Mouse (Mus musculus): ENCODE data around the gene Mpp2. TPM values are rescaled to one million over a fixed set of nuclear protein-coding genes. Genes with fewer than 3 reads are reported as not detected.
A peak's percentile ranks its signal among the peaks of the same experiment; 100 is the strongest.

Gene Mpp2
- polyA plus RNA-seq, 1 experiment from 2014 or later: 10.8 TPM

DNA sequence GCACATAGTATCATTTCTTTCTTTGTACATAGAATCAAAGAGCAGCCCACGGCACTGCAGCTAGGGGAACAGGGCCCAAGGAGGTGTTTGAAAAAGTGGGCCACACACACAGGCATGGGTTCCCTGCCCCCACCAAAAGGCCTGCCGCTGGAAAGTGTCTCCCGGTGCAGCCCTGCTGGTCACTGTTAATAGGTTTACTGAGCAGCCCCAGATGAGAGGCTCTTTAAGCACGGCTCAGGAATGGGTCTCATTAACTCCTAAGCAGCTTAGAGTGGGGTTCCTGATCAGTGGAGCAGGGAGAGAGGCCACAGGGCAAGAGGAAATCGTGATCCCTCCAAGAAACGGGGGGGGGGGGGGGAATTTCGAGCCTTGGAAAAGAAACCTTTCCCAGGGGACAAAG, 4.2 kb downstream of the Mpp2 start:
- H3K27ac ChIP-seq (ENCODE audit: low read depth, low read length): no peak overlapping the region

DNA sequence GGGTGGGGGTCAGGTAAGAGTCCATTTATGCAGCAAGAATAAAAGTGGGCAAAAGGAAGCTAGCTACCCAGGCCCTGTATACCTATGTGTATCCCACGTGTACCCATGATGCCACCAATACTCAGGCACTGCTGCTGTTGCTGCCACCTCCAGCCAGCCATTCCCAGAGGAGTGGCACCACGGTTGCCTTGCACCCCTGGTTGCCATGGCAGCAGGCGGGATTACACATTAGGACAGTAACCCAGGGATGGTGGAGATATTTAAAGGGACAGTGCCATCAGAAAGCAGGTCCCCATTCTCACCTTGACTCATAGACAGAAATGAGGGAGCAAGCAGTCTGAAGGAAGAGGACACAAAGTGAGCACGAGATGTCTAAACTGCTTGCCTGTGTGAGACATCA, 5.1 kb downstream of the Mpp2 start:
- Histone ChIP-seq H3K4me1 (ENCODE audit: control insufficient read depth, insufficient read depth, low read length) (peaks cover 32% of the 10 kb centered on the region), H3K27ac (ENCODE audit: low read depth, low read length) (no peak overlapping the region), H3K4me3 (ENCODE audit: low read depth, low read length) (no peak overlapping the region), H3K36me3 (ENCODE audit: control insufficient read depth, insufficient read depth, low read length) (no peaks in the 10 kb centered on the region), H3K9ac (ENCODE audit: low read length) (no peak overlapping the region), H3K9me3 (ENCODE audit: control insufficient read depth, low read length) (no peaks in the 10 kb centered on the region), H3K4me2 (no peak overlapping the region), H3K27me3 (ENCODE audit: control insufficient read depth, insufficient read depth, low read length) (no peaks in the 10 kb centered on the region)
- no peak for DNase-seq (ENCODE audit: low spot score, missing footprints)
- ATAC-seq (ENCODE audit: low FRiP score): no peak
- 61% methylated on average over 4 of the region's 4 CpGs for WGBS

More for the DNA sequence above, 4.2 kb downstream of the Mpp2 start:
- Histone ChIP-seq H3K9me3 (ENCODE audit: control insufficient read depth, low read length) (no peaks in the 10 kb centered on the region), H3K36me3 (ENCODE audit: control insufficient read depth, insufficient read depth, low read length) (no peaks in the 10 kb centered on the region), H3K9ac (ENCODE audit: low read length) (no peak overlapping the region), H3K27me3 (ENCODE audit: control insufficient read depth, insufficient read depth, low read length) (no peaks in the 10 kb centered on the region), H3K4me3 (ENCODE audit: low read depth, low read length) (no peak overlapping the region), H3K4me2 (no peak overlapping the region), H3K4me1 (ENCODE audit: control insufficient read depth, insufficient read depth, low read length) (peaks cover 33% of the 10 kb centered on the region)
- ATAC-seq (ENCODE audit: low FRiP score) (no peak), DNase-seq (ENCODE audit: low spot score, missing footprints) (no peak)
- WGBS: 4% methylated on average over 7 of the region's 7 CpGs

DNA sequence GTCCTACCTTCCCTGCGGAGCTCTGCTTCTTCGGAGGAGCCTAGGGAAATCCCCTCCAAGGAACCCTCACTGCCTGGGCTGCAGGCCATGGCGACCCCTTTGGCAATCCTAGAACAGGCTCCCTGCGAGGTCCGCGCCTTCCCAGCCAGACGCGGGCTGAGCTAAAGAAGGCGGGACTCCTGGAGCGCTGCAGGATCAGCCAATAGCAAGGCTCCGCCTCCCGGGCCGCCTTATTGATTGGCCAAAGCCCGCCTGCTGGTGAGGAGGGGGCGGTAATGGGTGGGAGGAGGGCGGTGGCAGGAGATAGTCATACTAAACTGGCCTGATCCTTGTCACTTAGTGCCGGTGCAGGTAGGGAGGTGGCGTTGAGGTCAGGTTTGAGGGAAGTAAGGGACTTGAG, 6.0 kb downstream of the Mpp2 start:
- peak; percentile 95 for DNase-seq (ENCODE audit: low spot score, missing footprints)
- H3K9me3 ChIP-seq (ENCODE audit: control insufficient read depth, low read length): no peaks in the 10 kb centered on the region
- peaks cover 32% of the 10 kb centered on the region for H3K4me1 ChIP-seq (ENCODE audit: control insufficient read depth, insufficient read depth, low read length)
- H3K4me3 ChIP-seq (ENCODE audit: low read depth, low read length): peak overlapping the region; percentile 32
- H3K36me3 ChIP-seq (ENCODE audit: control insufficient read depth, insufficient read depth, low read length): no peaks in the 10 kb centered on the region
- peak overlapping the region; percentile 72 for H3K4me2 ChIP-seq
- peak overlapping the region; percentile 56 for H3K9ac ChIP-seq (ENCODE audit: low read length)
- peak; percentile 87 for ATAC-seq (ENCODE audit: low FRiP score)
- no peak overlapping the region for H3K27ac ChIP-seq (ENCODE audit: low read depth, low read length)
- WGBS: 1% methylated on average over 16 of the region's 18 CpGs
- no peaks in the 10 kb centered on the region for H3K27me3 ChIP-seq (ENCODE audit: control insufficient read depth, insufficient read depth, low read length)

DNA sequence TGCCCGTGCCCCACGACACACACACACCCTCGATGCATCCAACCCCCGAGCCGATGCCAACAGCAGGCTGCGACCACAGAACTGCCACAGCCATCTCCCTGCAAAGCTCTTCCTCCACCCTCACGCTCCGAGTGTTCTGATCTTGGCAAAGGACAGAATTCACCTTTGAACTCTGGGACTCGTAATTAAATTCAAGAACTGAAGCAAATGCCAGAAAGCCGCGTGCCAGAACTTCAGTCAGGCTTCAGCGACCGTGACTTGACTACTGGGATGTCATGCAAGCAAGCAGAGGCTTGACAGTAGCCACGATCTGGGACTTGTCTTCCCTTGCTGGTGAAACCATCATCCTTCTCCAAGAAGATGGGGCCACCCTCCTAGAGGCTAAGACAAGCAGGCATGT, 14.6 kb downstream of the Mpp2 start:
- Histone ChIP-seq H3K27ac (ENCODE audit: low read depth, low read length) (no peak overlapping the region), H3K27me3 (ENCODE audit: control insufficient read depth, insufficient read depth, low read length) (no peaks in the 10 kb centered on the region), H3K4me3 (ENCODE audit: low read depth, low read length) (no peak overlapping the region), H3K4me1 (ENCODE audit: control insufficient read depth, insufficient read depth, low read length) (peaks cover 5% of the 10 kb centered on the region), H3K4me2 (no peak overlapping the region), H3K9me3 (ENCODE audit: control insufficient read depth, low read length) (no peaks in the 10 kb centered on the region), H3K36me3 (ENCODE audit: control insufficient read depth, insufficient read depth, low read length) (no peaks in the 10 kb centered on the region), H3K9ac (ENCODE audit: low read length) (no peak overlapping the region)
- DNase-seq (ENCODE audit: low spot score, missing footprints) (no peak), ATAC-seq (ENCODE audit: low FRiP score) (no peak)
- 72% methylated on average over 14 of the region's 14 CpGs for WGBS

DNA sequence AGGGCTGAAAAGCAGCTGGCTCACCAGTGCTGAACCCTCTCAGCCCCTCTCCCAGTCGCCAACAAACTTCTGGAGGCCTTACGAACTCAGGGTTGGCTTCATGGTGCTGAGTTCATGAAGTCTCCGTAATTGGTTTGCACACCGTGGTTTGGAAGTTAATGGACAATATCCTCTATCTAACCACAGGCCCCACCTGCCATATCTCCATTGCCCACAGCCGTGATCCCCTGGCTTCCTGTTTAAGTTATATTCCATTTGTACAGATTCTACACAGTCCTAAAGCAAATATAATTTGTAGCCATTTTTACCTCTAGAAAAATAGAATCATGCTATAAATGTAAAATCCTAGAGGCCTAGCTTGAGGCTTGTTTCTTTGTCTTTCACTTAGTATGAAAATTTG, 15.6 kb downstream of the Mpp2 start:
- Histone ChIP-seq H3K27ac (ENCODE audit: low read depth, low read length) (no peak overlapping the region), H3K4me1 (ENCODE audit: control insufficient read depth, insufficient read depth, low read length) (peaks cover 5% of the 10 kb centered on the region), H3K4me2 (no peak overlapping the region), H3K9ac (ENCODE audit: low read length) (no peak overlapping the region), H3K36me3 (ENCODE audit: control insufficient read depth, insufficient read depth, low read length) (no peaks in the 10 kb centered on the region), H3K9me3 (ENCODE audit: control insufficient read depth, low read length) (no peaks in the 10 kb centered on the region), H3K27me3 (ENCODE audit: control insufficient read depth, insufficient read depth, low read length) (no peaks in the 10 kb centered on the region), H3K4me3 (ENCODE audit: low read depth, low read length) (no peak overlapping the region)
- ATAC-seq (ENCODE audit: low FRiP score): no peak
- WGBS: 91% methylated on average over 5 of the region's 5 CpGs
- DNase-seq (ENCODE audit: low spot score, missing footprints): no peak

DNA sequence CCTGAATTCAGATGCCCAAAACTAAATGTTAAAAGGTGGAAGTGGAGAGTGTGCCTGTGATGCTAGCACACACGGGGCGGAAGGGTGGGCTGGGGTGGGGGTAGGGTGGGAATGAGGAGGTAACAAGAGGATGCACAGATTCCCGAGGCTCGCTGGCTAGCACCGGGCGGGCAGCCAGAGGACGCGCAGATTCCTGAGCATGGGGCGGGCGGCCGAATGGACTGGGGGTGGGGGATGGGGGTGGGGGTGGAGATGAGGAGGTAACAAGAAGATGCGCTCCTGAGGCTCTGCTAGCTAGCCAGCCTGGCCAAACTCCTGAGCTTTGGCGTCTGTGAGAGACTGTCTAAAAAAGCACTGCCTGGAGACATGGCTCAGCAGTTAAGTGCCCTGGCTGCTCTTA, 17.9 kb downstream of the Mpp2 start:
- ATAC-seq (ENCODE audit: low FRiP score): no peak
- Histone ChIP-seq H3K4me3 (ENCODE audit: low read depth, low read length) (no peak overlapping the region), H3K9ac (ENCODE audit: low read length) (no peak overlapping the region), H3K36me3 (ENCODE audit: control insufficient read depth, insufficient read depth, low read length) (no peaks in the 10 kb centered on the region), H3K9me3 (ENCODE audit: control insufficient read depth, low read length) (no peaks in the 10 kb centered on the region), H3K27ac (ENCODE audit: low read depth, low read length) (no peak overlapping the region), H3K4me1 (ENCODE audit: control insufficient read depth, insufficient read depth, low read length) (peaks cover 5% of the 10 kb centered on the region), H3K4me2 (no peak overlapping the region; the same call in 1 of the 2 replicates), H3K27me3 (ENCODE audit: control insufficient read depth, insufficient read depth, low read length) (no peaks in the 10 kb centered on the region)
- DNase-seq (ENCODE audit: low spot score, missing footprints): no peak
- WGBS: 1% methylated on average over 13 of the region's 13 CpGs

DNA sequence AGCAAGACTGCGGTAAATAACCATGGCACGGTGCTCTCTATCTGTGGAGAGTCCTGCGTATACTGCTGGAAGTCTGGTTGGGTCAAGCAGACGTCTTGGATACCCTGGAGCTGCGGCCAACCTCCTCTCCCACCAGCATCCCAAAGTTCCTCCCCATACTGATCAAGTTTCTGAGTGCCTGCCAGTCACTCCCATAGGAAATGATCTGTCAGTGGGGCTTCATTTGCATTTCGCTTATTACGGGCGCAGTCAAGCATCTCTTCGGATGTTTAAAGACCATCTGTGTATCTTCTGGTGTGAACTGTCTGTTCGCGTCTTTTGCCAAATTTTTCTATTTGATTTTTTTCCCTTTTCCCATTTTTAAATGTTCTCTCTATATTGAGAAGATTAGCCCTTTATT, 18.7 kb downstream of the Mpp2 start:
- Histone ChIP-seq H3K4me3 (ENCODE audit: low read depth, low read length) (no peak overlapping the region), H3K4me2 (no peak overlapping the region), H3K9ac (ENCODE audit: low read length) (no peak overlapping the region), H3K4me1 (ENCODE audit: control insufficient read depth, insufficient read depth, low read length) (peaks cover 5% of the 10 kb centered on the region), H3K36me3 (ENCODE audit: control insufficient read depth, insufficient read depth, low read length) (no peaks in the 10 kb centered on the region), H3K27ac (ENCODE audit: low read depth, low read length) (no peak overlapping the region), H3K9me3 (ENCODE audit: control insufficient read depth, low read length) (no peaks in the 10 kb centered on the region), H3K27me3 (ENCODE audit: control insufficient read depth, insufficient read depth, low read length) (no peaks in the 10 kb centered on the region)
- ATAC-seq (ENCODE audit: low FRiP score): no peak
- WGBS: 56% methylated on average over 11 of the region's 11 CpGs
- no peak for DNase-seq (ENCODE audit: low spot score, missing footprints)

DNA sequence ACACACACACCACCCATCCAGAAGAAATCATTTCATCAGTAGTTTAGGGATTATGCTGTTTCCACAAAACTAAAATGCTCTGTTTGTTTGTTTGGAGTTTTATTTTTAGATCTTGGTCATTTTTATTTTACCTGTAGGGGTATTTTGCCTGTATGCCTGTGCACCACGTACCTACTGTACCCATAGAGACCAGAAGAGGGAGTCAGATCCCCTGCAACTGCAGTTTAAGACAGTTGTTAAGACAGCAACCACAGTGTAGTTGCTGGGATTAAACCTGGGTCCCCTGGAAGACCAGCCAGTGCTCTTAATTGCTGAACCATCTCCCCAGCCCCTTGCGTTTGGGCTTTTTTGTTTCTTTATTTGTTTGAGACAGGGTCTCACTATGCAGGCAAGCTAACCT, 19.3 kb downstream of the Mpp2 start:
- Histone ChIP-seq H3K9me3 (ENCODE audit: control insufficient read depth, low read length) (no peaks in the 10 kb centered on the region), H3K9ac (ENCODE audit: low read length) (no peak overlapping the region), H3K27me3 (ENCODE audit: control insufficient read depth, insufficient read depth, low read length) (no peaks in the 10 kb centered on the region), H3K4me2 (no peak overlapping the region), H3K4me3 (ENCODE audit: low read depth, low read length) (no peak overlapping the region), H3K36me3 (ENCODE audit: control insufficient read depth, insufficient read depth, low read length) (no peaks in the 10 kb centered on the region), H3K4me1 (ENCODE audit: control insufficient read depth, insufficient read depth, low read length) (peaks cover 5% of the 10 kb centered on the region), H3K27ac (ENCODE audit: low read depth, low read length) (no peak overlapping the region)
- no peak for DNase-seq (ENCODE audit: low spot score, missing footprints)
- WGBS: 31% methylated on average over 2 of the region's 2 CpGs
- ATAC-seq (ENCODE audit: low FRiP score): no peak

DNA sequence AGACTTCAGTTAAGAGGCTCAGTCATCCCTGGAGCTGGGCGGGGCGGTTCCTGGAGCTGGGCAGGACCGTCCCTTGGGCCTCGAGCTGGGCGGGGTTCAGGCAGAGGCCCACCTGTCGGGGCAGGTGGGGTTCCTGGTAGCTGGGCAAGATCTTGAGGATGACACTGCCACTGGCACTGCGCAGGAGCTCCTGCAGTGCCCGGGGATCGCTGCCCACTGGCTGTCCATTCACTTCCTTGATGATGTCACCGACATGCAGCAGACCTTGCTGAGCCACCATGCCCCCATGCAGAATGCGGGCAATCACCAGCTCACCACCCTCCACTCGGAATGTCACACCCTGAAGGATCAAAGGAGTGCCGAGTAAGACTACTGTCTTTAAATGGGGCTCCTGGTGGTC, 25.2 kb downstream of the Mpp2 start:
- Histone ChIP-seq H3K4me1 (ENCODE audit: control insufficient read depth, insufficient read depth, low read length) (peaks cover 2% of the 10 kb centered on the region; the same call in 1 of the 2 replicates), H3K9ac (ENCODE audit: low read length) (no peak overlapping the region), H3K4me3 (ENCODE audit: low read depth, low read length) (no peak overlapping the region), H3K4me2 (no peak overlapping the region), H3K9me3 (ENCODE audit: control insufficient read depth, low read length) (no peaks in the 10 kb centered on the region), H3K36me3 (ENCODE audit: control insufficient read depth, insufficient read depth, low read length) (peaks cover 2% of the 10 kb centered on the region; the same call in 1 of the 2 replicates), H3K27ac (ENCODE audit: low read depth, low read length) (no peak overlapping the region), H3K27me3 (ENCODE audit: control insufficient read depth, insufficient read depth, low read length) (peaks cover 7% of the 10 kb centered on the region; the same call in 1 of the 2 replicates)
- no peak for DNase-seq (ENCODE audit: low spot score, missing footprints)
- WGBS: 81% methylated on average over 13 of the region's 13 CpGs
- ATAC-seq (ENCODE audit: low FRiP score): no peak
